Mouse (Mus musculus) embryonic facial prominence, embryonic 12.5 days (tissue): ENCODE results near the gene Cfap57. TPM values are rescaled to one million over a fixed set of nuclear protein-coding genes. Genes with fewer than 3 reads are reported as not detected.
A peak's percentile ranks its signal among the peaks of the same experiment; 100 is the strongest.

ENCODE experiments used
- ATAC-seq: fragments of 200-750 bp; cut with Nextera tagmentation; 2 replicates; pipeline ENCODE4 v1.8.0; 2017; ENCODE audit not compliant: insufficient number of reproducible peaks, insufficient read depth, low FRiP score, low TSS enrichment
- H3K27ac ChIP-seq: fragments of 300-500 bp; sonication (generic); 2 replicates; pipeline ENCODE4 v1.5.1; 2016; ENCODE audit warnings: mild to moderate bottlenecking
- H3K27me3 ChIP-seq: fragments of 300-500 bp; sonication (generic); 2 replicates; pipeline ENCODE4 v1.6.1; 2016; ENCODE audit warnings: mild to moderate bottlenecking, moderate library complexity
- H3K36me3 ChIP-seq: fragments of 300-500 bp; sonication (generic); 2 replicates; pipeline ENCODE4 v1.6.1; 2016; ENCODE audit warnings: mild to moderate bottlenecking
- H3K4me1 ChIP-seq: fragments of 300-500 bp; sonication (generic); 2 replicates; pipeline ENCODE4 v1.6.1; 2016
- H3K4me2 ChIP-seq: fragments of 300-500 bp; sonication (generic); replicated peaks from 2 replicates; pipeline ENCODE4 v1.6.1; 2016; ENCODE audit warnings: mild to moderate bottlenecking, moderate library complexity
- H3K4me3 ChIP-seq: fragments of 300-500 bp; sonication (generic); 2 replicates; pipeline ENCODE4 v1.5.1; 2016; ENCODE audit warnings: mild to moderate bottlenecking
- H3K9ac ChIP-seq: fragments of 300-500 bp; sonication (generic); 2 replicates; pipeline ENCODE4 v1.6.1; 2016; ENCODE audit warnings: mild to moderate bottlenecking, moderate library complexity
- H3K9me3 ChIP-seq: fragments of 300-500 bp; sonication (generic); 2 replicates; pipeline ENCODE4 v1.6.1; 2016; ENCODE audit warnings: mild to moderate bottlenecking, moderate library complexity
- WGBS: fragments of 180-500 bp; shearing (Covaris S2); methylation state at CpG from one replicate; pipeline ENCODE4 v1.1.7; 2016; 5-methylcytosine and 5-hydroxymethylcytosine counted together
- polyA plus RNA-seq: library from polyadenylated mRNA; unstranded; fragments of >200 nt; fragmentation: Nextera tagmentation; extraction: Ambion mirVana; gene quantifications from 2 replicates; pipeline ENCODE4 v1.2.1, GENCODE M21; 2016

The Cfap57 gene
- polyA plus RNA-seq, 1 experiment from 2014 or later = 0.46 TPM

DNA sequence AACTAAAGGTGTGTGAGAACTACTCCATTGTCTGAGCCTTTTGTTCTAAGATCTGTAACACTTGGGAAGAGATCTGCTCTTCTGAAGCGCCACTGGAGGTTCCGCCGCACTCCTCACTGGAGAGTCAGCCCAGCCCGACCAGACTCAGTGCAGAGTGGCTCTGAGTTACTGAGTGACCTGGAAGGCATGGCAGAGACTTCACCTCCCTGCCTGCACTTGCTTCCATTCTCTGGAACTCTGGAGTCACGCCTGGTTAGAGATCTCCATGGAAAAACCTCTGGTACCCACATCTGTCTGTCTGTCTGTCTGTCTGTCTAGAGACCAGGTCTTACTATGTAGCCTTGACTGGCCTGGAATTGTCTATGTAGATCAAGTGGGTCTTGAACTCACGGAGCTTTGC is 85.0 kb downstream of the Cfap57 start:
- Histone ChIP-seq H3K4me1 (peaks cover 15% of the 10 kb centered on the region), H3K27ac (no peak overlapping the region), H3K9me3 (no peaks in the 10 kb centered on the region), H3K4me2 (no peak overlapping the region), H3K9ac (no peak overlapping the region), H3K27me3 (peaks cover 5% of the 10 kb centered on the region; the same call in 1 of the 2 replicates), H3K4me3 (no peak overlapping the region), H3K36me3 (no peaks in the 10 kb centered on the region)
- no peak for ATAC-seq
- WGBS = 81% methylated on average over 6 of the region's 6 CpGs

- Histone ChIP-seq H3K27ac (no peak overlapping the region), H3K9me3 (no peaks in the 10 kb centered on the region), H3K36me3 (no peaks in the 10 kb centered on the region), H3K4me2 (no peak overlapping the region), H3K9ac (no peak overlapping the region), H3K4me3 (no peak overlapping the region), H3K4me1 (peaks cover 5% of the 10 kb centered on the region; the same call in 1 of the 2 replicates), H3K27me3 (peaks cover 2% of the 10 kb centered on the region; the same call in 1 of the 2 replicates)
- ATAC-seq = no peak
- WGBS = 71% methylated on average over 7 of the region's 7 CpGs
Observed at GRCm38 (mm10) chr4:118533605-118534004, 87.0 kb downstream of the Cfap57 start.

DNA sequence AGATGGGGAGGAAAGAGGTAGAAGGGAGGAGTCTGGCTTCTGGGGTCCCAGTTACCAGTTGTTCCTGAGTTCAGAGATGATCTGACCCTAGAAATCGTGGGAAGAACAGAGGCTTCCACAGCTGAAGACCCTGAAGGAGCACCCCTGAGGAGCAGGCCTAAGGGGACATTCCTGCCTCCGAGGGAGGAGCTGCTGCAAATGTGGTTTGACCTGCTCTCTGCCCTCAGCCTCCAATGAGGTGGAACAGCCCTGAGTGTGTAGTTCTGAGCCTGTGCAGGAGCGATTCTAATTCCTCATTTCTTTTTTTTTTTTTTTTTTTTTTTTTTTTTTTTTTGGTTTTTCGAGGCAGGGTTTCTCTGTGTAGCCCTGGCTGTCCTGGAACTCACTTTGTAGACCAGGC is 87.4 kb downstream of the Cfap57 start:
- no peaks in the 10 kb centered on the region for H3K27me3 ChIP-seq
- H3K4me2 ChIP-seq = no peak overlapping the region
- ATAC-seq = no peak
- H3K4me3 ChIP-seq = no peak overlapping the region
- no peaks in the 10 kb centered on the region for H3K36me3 ChIP-seq
- no peak overlapping the region for H3K27ac ChIP-seq
- peaks cover 2% of the 10 kb centered on the region; the same call in 1 of the 2 replicates for H3K4me1 ChIP-seq
- 55% methylated on average over 3 of the region's 4 CpGs for WGBS
- no peak overlapping the region for H3K9ac ChIP-seq
- H3K9me3 ChIP-seq = no peaks in the 10 kb centered on the region

DNA sequence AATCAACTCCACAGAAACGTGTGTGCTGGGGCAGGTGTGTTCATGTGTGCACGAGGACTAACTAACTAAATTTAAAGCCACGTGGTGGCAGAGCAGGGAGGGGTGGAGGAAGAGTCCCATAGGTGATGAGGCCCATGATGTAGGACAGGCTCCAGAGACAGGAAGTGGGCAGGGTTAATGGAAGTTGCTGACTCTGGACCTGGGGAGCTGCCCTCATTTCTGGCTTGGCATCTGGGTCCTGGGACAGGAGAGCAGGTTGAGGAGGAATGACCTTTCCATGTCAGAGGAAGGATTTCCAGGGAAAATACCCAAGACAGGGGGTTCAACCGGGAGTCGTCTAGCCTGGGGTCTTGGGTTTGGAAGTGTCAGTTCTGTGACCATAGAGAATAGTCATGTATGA is 87.9 kb downstream of the Cfap57 start:
- Histone ChIP-seq H3K9me3 (no peaks in the 10 kb centered on the region), H3K4me1 (no peaks in the 10 kb centered on the region), H3K4me3 (no peak overlapping the region), H3K27me3 (no peaks in the 10 kb centered on the region), H3K4me2 (no peak overlapping the region), H3K9ac (no peak overlapping the region), H3K36me3 (no peaks in the 10 kb centered on the region), H3K27ac (no peak overlapping the region)
- no peak for ATAC-seq
- 76% methylated on average over 5 of the region's 5 CpGs for WGBS

DNA sequence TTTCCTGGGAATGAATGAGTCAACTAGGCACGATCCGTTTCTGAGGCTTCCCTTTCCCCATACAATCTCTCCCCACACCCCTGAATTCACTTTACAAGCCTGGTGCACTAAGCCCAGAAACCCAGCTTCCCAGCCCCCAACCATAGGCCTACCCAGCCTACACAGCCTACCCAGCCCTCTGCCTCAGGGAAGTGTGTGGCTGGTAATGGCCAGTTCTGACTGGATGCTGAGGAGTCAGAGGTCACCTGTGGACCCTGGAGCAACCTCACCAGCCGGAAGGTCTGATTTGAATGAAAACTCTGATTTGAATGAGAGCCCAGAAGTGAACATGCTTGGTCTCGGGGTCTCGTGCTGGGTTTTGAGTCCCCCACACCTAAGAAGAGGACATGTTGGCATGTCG is 92.9 kb downstream of the Cfap57 start:
- H3K9ac ChIP-seq = no peak overlapping the region
- no peaks in the 10 kb centered on the region for H3K9me3 ChIP-seq
- ATAC-seq = no peak
- 80% methylated on average over 6 of the region's 6 CpGs for WGBS
- no peaks in the 10 kb centered on the region for H3K4me1 ChIP-seq
- H3K4me2 ChIP-seq = no peak overlapping the region
- no peak overlapping the region for H3K27ac ChIP-seq
- H3K36me3 ChIP-seq = no peaks in the 10 kb centered on the region
- no peak overlapping the region for H3K4me3 ChIP-seq
- no peaks in the 10 kb centered on the region for H3K27me3 ChIP-seq

DNA sequence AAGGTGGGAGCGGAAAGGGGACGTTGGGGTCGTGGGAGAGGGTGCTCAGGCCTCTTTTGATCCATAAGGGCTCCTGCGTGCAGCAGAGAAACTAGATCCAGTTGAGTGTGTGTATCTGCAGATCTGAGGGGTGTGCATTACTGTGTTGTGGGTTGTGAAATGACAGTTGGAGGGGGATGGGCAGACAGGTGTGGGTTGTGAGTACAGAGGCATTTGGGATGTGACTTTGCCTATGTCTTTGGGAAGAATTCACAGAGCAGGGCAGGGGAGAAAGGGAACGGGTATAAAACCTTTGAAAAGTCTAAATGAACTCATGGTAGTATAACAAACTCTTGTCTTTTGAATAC is 93.3 kb downstream of the Cfap57 start:
- H3K9me3 ChIP-seq = no peaks in the 10 kb centered on the region
- H3K36me3 ChIP-seq = no peaks in the 10 kb centered on the region
- H3K27me3 ChIP-seq = no peaks in the 10 kb centered on the region
- 41% methylated on average over 5 of the region's 5 CpGs for WGBS
- no peak overlapping the region for H3K9ac ChIP-seq
- no peak overlapping the region for H3K4me3 ChIP-seq
- no peak overlapping the region for H3K27ac ChIP-seq
- no peaks in the 10 kb centered on the region for H3K4me1 ChIP-seq
- ATAC-seq = no peak
- 0 out of 2 replicates have a peak overlapping the region, but pooled peaks have one; percentile 6 for H3K4me2 ChIP-seq

- H3K9me3 ChIP-seq = no peaks in the 10 kb centered on the region
- ATAC-seq = no peak
- no peak within 1 kb of the TSS for H3K9ac ChIP-seq
- no peaks in the 10 kb centered on the region for H3K36me3 ChIP-seq
- H3K4me1 ChIP-seq = no peaks in the 10 kb centered on the region
- H3K27ac ChIP-seq = no peak within 1 kb of the TSS
- no peak within 1 kb of the TSS for H3K4me3 ChIP-seq
- H3K27me3 ChIP-seq = no peaks in the 10 kb centered on the region
- WGBS = 37% methylated on average over 17 of the region's 17 CpGs
- 0 out of 2 replicates have a peak within 1 kb of the TSS, but pooled peaks have one; percentile 6 for H3K4me2 ChIP-seq
Observed at GRCm38 (mm10) chr4:118526408-118527334, 93.9 kb downstream of the Cfap57 start, which contains the start of gene 2610528J11Rik. Gene 2610528J11Rik (plus strand): TSS chr4:118526999.

GRCm38 (mm10) chr4:118525779-118526178 is 94.8 kb downstream of the Cfap57 start:
- no peaks in the 10 kb centered on the region for H3K4me1 ChIP-seq
- no peak overlapping the region for H3K4me3 ChIP-seq
- no peaks in the 10 kb centered on the region for H3K27me3 ChIP-seq
- no peaks in the 10 kb centered on the region for H3K9me3 ChIP-seq
- 65% methylated on average over 3 of the region's 3 CpGs for WGBS
- no peak overlapping the region for H3K4me2 ChIP-seq
- no peak overlapping the region for H3K27ac ChIP-seq
- no peak overlapping the region for H3K9ac ChIP-seq
- no peak for ATAC-seq
- no peaks in the 10 kb centered on the region for H3K36me3 ChIP-seq

DNA sequence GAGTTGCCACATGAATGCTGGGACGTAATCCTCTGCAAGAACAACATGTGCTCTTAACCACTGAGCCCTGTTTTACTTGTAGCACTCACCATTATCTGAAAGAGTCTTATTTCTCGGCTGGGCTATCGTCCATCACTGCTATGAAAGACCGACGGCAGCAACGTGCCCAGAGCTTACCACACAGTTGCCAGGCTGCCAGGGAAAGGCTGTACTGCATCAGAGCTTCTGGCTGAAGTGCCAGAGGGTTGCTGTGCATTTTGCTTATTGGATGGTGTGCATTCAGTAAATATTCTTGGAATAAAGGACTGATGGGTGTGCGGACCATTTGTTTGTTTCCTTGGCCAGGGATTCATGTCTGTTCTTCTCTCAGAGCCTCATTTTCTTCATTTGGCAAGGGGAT is 96.6 kb downstream of the Cfap57 start:
- H3K9me3 ChIP-seq = no peaks in the 10 kb centered on the region
- no peak overlapping the region for H3K27ac ChIP-seq
- H3K4me1 ChIP-seq = no peaks in the 10 kb centered on the region
- H3K36me3 ChIP-seq = no peaks in the 10 kb centered on the region
- no peak for ATAC-seq
- H3K4me2 ChIP-seq = no peak overlapping the region
- 83% methylated on average over 7 of the region's 7 CpGs for WGBS
- no peak overlapping the region for H3K4me3 ChIP-seq
- no peak overlapping the region for H3K9ac ChIP-seq
- H3K27me3 ChIP-seq = no peaks in the 10 kb centered on the region

- no peak overlapping the region for H3K27ac ChIP-seq
- no peak overlapping the region for H3K9ac ChIP-seq
- H3K27me3 ChIP-seq = 0 out of 2 replicates have a peak, but pooled peaks cover 2% of the 10 kb centered on the region
- H3K9me3 ChIP-seq = no peaks in the 10 kb centered on the region
- H3K4me1 ChIP-seq = 0 out of 2 replicates have a peak, but pooled peaks cover 2% of the 10 kb centered on the region
- no peak for ATAC-seq
- 86% methylated on average over 7 of the region's 7 CpGs for WGBS
- H3K36me3 ChIP-seq = no peaks in the 10 kb centered on the region
- H3K4me2 ChIP-seq = no peak overlapping the region
- H3K4me3 ChIP-seq = no peak overlapping the region
Observed at GRCm38 (mm10) chr4:118522248-118522647, 98.3 kb downstream of the Cfap57 start.

DNA sequence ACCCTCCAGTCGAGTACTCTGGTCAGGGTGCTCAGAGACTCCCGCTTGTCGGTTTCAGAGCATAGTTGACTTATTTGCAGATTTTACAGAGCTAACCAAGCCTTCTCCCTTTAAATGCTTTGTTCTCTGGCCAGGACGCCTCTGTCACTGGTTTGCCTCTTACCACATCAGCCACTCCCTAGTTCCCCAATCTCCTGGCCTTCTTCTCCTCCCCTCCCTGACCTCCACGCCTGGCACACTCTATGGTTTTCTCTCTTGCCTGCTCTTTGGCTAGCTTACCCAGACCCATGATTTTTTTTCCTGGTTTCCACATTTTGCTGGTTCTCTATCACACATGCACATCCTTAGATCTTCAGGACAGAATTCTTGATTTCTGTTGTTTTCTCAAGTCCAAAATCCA is 102.4 kb downstream of the Cfap57 start:
- H3K4me1 ChIP-seq = peaks cover 13% of the 10 kb centered on the region; the same call in 1 of the 2 replicates
- H3K36me3 ChIP-seq = no peaks in the 10 kb centered on the region
- 76% methylated on average over 5 of the region's 5 CpGs for whole genome bisulfite sequencing
- no peak overlapping the region for H3K4me3 ChIP-seq
- ATAC-seq = no peak
- H3K9me3 ChIP-seq = no peaks in the 10 kb centered on the region
- no peak overlapping the region for H3K27ac ChIP-seq
- 0 out of 2 replicates have a peak, but pooled peaks cover 6% of the 10 kb centered on the region for H3K27me3 ChIP-seq
- H3K4me2 ChIP-seq = no peak overlapping the region
- no peak overlapping the region for H3K9ac ChIP-seq

DNA sequence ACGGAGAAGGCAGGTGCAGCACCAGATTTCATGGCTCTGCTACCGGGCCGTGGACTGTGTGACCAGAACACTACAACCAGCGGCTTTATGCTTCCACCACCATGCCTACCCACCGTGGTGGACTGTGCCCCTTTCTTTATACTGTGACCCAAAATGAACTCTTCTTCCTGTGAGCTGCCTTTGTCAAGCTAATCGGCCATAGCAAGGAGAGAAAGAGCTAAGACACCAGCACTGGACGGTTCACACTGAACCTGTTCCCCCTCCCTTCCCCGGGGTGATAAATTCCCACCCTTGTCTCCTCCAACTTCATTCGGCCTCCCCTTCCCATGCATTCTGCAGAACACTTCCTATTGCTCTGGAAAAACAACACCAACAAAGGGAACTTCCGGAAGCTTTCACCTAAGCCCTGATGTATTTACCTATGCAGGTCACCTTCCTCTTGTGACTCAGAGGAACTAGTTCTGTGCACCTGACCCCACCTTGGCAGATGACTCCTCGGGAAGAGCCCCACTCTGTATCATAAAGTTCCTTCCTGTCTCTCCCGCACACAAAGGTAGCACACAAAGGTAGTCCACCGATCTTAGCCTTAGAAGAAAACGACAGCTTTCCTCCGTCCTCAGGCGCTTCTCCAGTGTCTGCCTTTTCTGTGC is 103.0 kb downstream of the Cfap57 start:
- ATAC-seq = no peak
- Histone ChIP-seq H3K27ac (no peak overlapping the region), H3K4me3 (no peak overlapping the region), H3K4me2 (no peak overlapping the region), H3K27me3 (0 out of 2 replicates have a peak, but pooled peaks cover 6% of the 10 kb centered on the region), H3K36me3 (no peaks in the 10 kb centered on the region), H3K9ac (no peak overlapping the region), H3K9me3 (no peaks in the 10 kb centered on the region), H3K4me1 (peaks cover 13% of the 10 kb centered on the region; the same call in 1 of the 2 replicates)
- 33% methylated on average over 16 of the region's 16 CpGs for WGBS
